Mouse (Mus musculus) embryonic facial prominence, embryonic 15.5 days (tissue): ENCODE results near the gene Krt33a. TPM values are rescaled to one million over a fixed set of nuclear protein-coding genes. Genes with fewer than 3 reads are reported as not detected.

ENCODE experiments used
- ATAC-seq: fragments of 200-750 bp; cut with Nextera tagmentation; 2 replicates; pipeline ENCODE4 v1.8.0; 2017; ENCODE audit warnings: low read depth, moderate TSS enrichment; ENCODE audit not compliant: insufficient number of reproducible peaks, low FRiP score, low TSS enrichment
- H3K27ac ChIP-seq: fragments of 300-500 bp; sonication (generic); replicated peaks from 2 replicates; pipeline ENCODE4 v1.5.1; 2015; ENCODE audit warnings: mild to moderate bottlenecking, inconsistent platforms
- H3K27me3 ChIP-seq: fragments of 300-500 bp; sonication (generic); 2 replicates; pipeline ENCODE4 v1.6.1; 2015; ENCODE audit warnings: inconsistent platforms
- H3K36me3 ChIP-seq: fragments of 300-500 bp; sonication (generic); 2 replicates; pipeline ENCODE4 v1.6.1; 2015; ENCODE audit warnings: mild to moderate bottlenecking, inconsistent platforms
- H3K4me1 ChIP-seq: fragments of 300-500 bp; sonication (generic); 2 replicates; pipeline ENCODE4 v1.6.1; 2015; ENCODE audit warnings: inconsistent platforms
- H3K4me2 ChIP-seq: fragments of 300-500 bp; sonication (generic); replicated peaks from 2 replicates; pipeline ENCODE4 v1.6.1; 2015; ENCODE audit warnings: mild to moderate bottlenecking, inconsistent platforms
- H3K4me3 ChIP-seq: fragments of 300-500 bp; sonication (generic); replicated peaks from 2 replicates; pipeline ENCODE4 v1.5.1; 2015; ENCODE audit warnings: mild to moderate bottlenecking, inconsistent platforms
- H3K9ac ChIP-seq: fragments of 300-500 bp; sonication (generic); 2 replicates; pipeline ENCODE4 v1.6.1; 2015; ENCODE audit warnings: inconsistent platforms
- H3K9me3 ChIP-seq: fragments of 300-500 bp; sonication (generic); replicated peaks from 2 replicates; pipeline ENCODE4 v1.6.1; 2016; ENCODE audit warnings: inconsistent platforms
- WGBS: fragments of 180-500 bp; shearing (Covaris S2); methylation state at CpG from one replicate; pipeline ENCODE4 v1.1.7; 2015; 5-methylcytosine and 5-hydroxymethylcytosine counted together
- polyA plus RNA-seq: library from polyadenylated mRNA; unstranded; fragments of >200 nt; fragmentation: Nextera tagmentation; extraction: Ambion mirVana; gene quantifications from 2 replicates; pipeline ENCODE4 v1.2.1, GENCODE M21; 2015

The Krt33a gene
- 6.0 and 11.3 TPM in 2 replicates for polyA plus RNA-seq

- Histone ChIP-seq H3K36me3 (no peaks in the 10 kb centered on the region), H3K4me2 (no peak within 1 kb of the TSS), H3K27me3 (no peaks in the 10 kb centered on the region), H3K9me3 (no peaks in the 10 kb centered on the region), H3K27ac (no peak within 1 kb of the TSS), H3K4me1 (no peaks in the 10 kb centered on the region), H3K4me3 (no peak within 1 kb of the TSS), H3K9ac (no peak within 1 kb of the TSS)
- no peak for ATAC-seq
- WGBS = 81% methylated on average over 4 of the region's 4 CpGs
These were observed at the start of gene Krt33a for GRCm38 (mm10) chr11:100016112-100016511. Gene Krt33a, minus strand, starts transcription at chr11:100016212.

GRCm38 (mm10) chr11:100058875-100059274, 42.9 kb upstream of the Krt33a start:
- no peak for ATAC-seq
- Histone ChIP-seq H3K9ac (no peak overlapping the region), H3K4me1 (no peaks in the 10 kb centered on the region), H3K9me3 (no peaks in the 10 kb centered on the region), H3K27ac (no peak overlapping the region), H3K36me3 (no peaks in the 10 kb centered on the region), H3K27me3 (no peaks in the 10 kb centered on the region), H3K4me3 (no peak overlapping the region), H3K4me2 (no peak overlapping the region)
- 71% methylated on average over 8 of the region's 8 CpGs for WGBS

- ATAC-seq = no peak
- WGBS = 59% methylated on average over 9 of the region's 9 CpGs
These were observed 40.0 kb upstream of the Krt33a start for GRCm38 (mm10) chr11:100055686-100056655.

GRCm38 (mm10) chr11:100050451-100050850, 34.4 kb upstream of the Krt33a start, which contains the start of gene Krt31:
Gene Krt31, minus strand, starts transcription at chr11:100050551.
- Histone ChIP-seq H3K4me3 (no peak within 1 kb of the TSS), H3K36me3 (no peaks in the 10 kb centered on the region), H3K4me1 (no peaks in the 10 kb centered on the region), H3K9ac (no peak within 1 kb of the TSS), H3K9me3 (no peaks in the 10 kb centered on the region), H3K27me3 (no peaks in the 10 kb centered on the region), H3K27ac (no peak within 1 kb of the TSS), H3K4me2 (no peak within 1 kb of the TSS)
- WGBS = 80% methylated on average over 3 of the region's 3 CpGs
- ATAC-seq = no peak

More at GRCm38 (mm10) chr11:100055686-100056655, 40.0 kb upstream of the Krt33a start:
- Histone ChIP-seq H3K4me2 (no peak overlapping the region), H3K36me3 (no peaks in the 10 kb centered on the region), H3K4me1 (no peaks in the 10 kb centered on the region), H3K4me3 (no peak overlapping the region), H3K9me3 (no peaks in the 10 kb centered on the region), H3K27ac (no peak overlapping the region; the same call in 1 of the 2 replicates), H3K9ac (no peak overlapping the region), H3K27me3 (no peaks in the 10 kb centered on the region)

GRCm38 (mm10) chr11:100047193-100047592, 31.2 kb upstream of the Krt33a start:
- no peaks in the 10 kb centered on the region for H3K9me3 ChIP-seq
- no peaks in the 10 kb centered on the region for H3K27me3 ChIP-seq
- H3K4me3 ChIP-seq = no peak overlapping the region
- no peak overlapping the region for H3K27ac ChIP-seq
- no peak for ATAC-seq
- no peak overlapping the region for H3K9ac ChIP-seq
- H3K36me3 ChIP-seq = no peaks in the 10 kb centered on the region
- WGBS = 79% methylated on average over 2 of the region's 2 CpGs
- H3K4me1 ChIP-seq = no peaks in the 10 kb centered on the region
- no peak overlapping the region for H3K4me2 ChIP-seq

GRCm38 (mm10) chr11:100046303-100046866, 30.4 kb upstream of the Krt33a start:
- no peaks in the 10 kb centered on the region for H3K9me3 ChIP-seq
- 80% methylated on average over 6 of the region's 6 CpGs for WGBS
- no peak for ATAC-seq
- H3K36me3 ChIP-seq = no peaks in the 10 kb centered on the region
- H3K4me3 ChIP-seq = no peak overlapping the region
- H3K27ac ChIP-seq = no peak overlapping the region
- H3K27me3 ChIP-seq = no peaks in the 10 kb centered on the region
- H3K9ac ChIP-seq = no peak overlapping the region
- H3K4me2 ChIP-seq = no peak overlapping the region
- no peaks in the 10 kb centered on the region for H3K4me1 ChIP-seq

GRCm38 (mm10) chr11:100041454-100041853, 25.4 kb upstream of the Krt33a start, which contains the start of gene Krt34:
Gene Krt34, minus strand, starts transcription at chr11:100041554.
- no peak within 1 kb of the TSS for H3K4me3 ChIP-seq
- no peak within 1 kb of the TSS for H3K4me2 ChIP-seq
- 88% methylated on average over 6 of the region's 6 CpGs for WGBS
- no peak for ATAC-seq
- no peaks in the 10 kb centered on the region for H3K9me3 ChIP-seq
- H3K27ac ChIP-seq = no peak within 1 kb of the TSS
- H3K27me3 ChIP-seq = no peaks in the 10 kb centered on the region
- H3K9ac ChIP-seq = no peak within 1 kb of the TSS
- no peaks in the 10 kb centered on the region for H3K36me3 ChIP-seq
- no peaks in the 10 kb centered on the region for H3K4me1 ChIP-seq

- Histone ChIP-seq H3K4me2 (no peak within 1 kb of the TSS), H3K9ac (no peak within 1 kb of the TSS), H3K4me3 (no peak within 1 kb of the TSS), H3K27me3 (no peaks in the 10 kb centered on the region), H3K4me1 (no peaks in the 10 kb centered on the region), H3K36me3 (no peaks in the 10 kb centered on the region), H3K9me3 (no peaks in the 10 kb centered on the region), H3K27ac (no peak within 1 kb of the TSS)
- ATAC-seq = no peak
- 82% methylated on average over 6 of the region's 6 CpGs for WGBS
These were observed 13.8 kb upstream of the Krt33a start, which contains the start of gene Krt33b for GRCm38 (mm10) chr11:100029768-100030167. Gene Krt33b, minus strand, starts transcription at chr11:100029868.

- Histone ChIP-seq H3K4me1 (no peaks in the 10 kb centered on the region), H3K4me3 (no peak overlapping the region), H3K36me3 (no peaks in the 10 kb centered on the region), H3K9ac (no peak overlapping the region), H3K9me3 (no peaks in the 10 kb centered on the region), H3K27me3 (no peaks in the 10 kb centered on the region), H3K4me2 (no peak overlapping the region), H3K27ac (no peak overlapping the region)
- WGBS = 73% methylated on average over 5 of the region's 5 CpGs
- ATAC-seq = no peak
These were observed 5.4 kb upstream of the Krt33a start for GRCm38 (mm10) chr11:100021438-100021837.

- no peak overlapping the region for H3K9ac ChIP-seq
- H3K36me3 ChIP-seq = no peaks in the 10 kb centered on the region
- WGBS = 86% methylated on average over 1 of the region's 1 CpGs
- H3K4me3 ChIP-seq = no peak overlapping the region
- no peaks in the 10 kb centered on the region for H3K27me3 ChIP-seq
- H3K27ac ChIP-seq = no peak overlapping the region
- no peak for ATAC-seq
- H3K9me3 ChIP-seq = no peaks in the 10 kb centered on the region
- no peaks in the 10 kb centered on the region for H3K4me1 ChIP-seq
- H3K4me2 ChIP-seq = no peak overlapping the region
These were observed 3.5 kb upstream of the Krt33a start for GRCm38 (mm10) chr11:100019466-100019865.

GRCm38 (mm10) chr11:100013691-100014171, 2.3 kb downstream of the Krt33a start:
- 48% methylated on average over 4 of the region's 4 CpGs for WGBS
- Histone ChIP-seq H3K9me3 (no peaks in the 10 kb centered on the region), H3K4me3 (no peak overlapping the region), H3K27ac (0 out of 2 replicates have a peak overlapping the region, but pooled peaks have one; percentile 5), H3K9ac (no peak overlapping the region), H3K36me3 (no peaks in the 10 kb centered on the region), H3K4me1 (no peaks in the 10 kb centered on the region), H3K27me3 (no peaks in the 10 kb centered on the region), H3K4me2 (no peak overlapping the region)
- no peak for ATAC-seq
